Mouse (Mus musculus) myocyte (in vitro differentiated cells): ENCODE data around the gene Adal.

Source experiments
- E2F4 ChIP-seq: IDR thresholded peaks from one replicate; pipeline ENCODE4 v1.6.1; 2011; ENCODE audit warnings: mild to moderate bottlenecking, control low read depth, moderate library complexity; ENCODE audit not compliant: insufficient read depth
- MAX ChIP-seq: IDR thresholded peaks from one replicate; pipeline ENCODE4 v1.6.1; 2011; ENCODE audit warnings: low read depth, mild to moderate bottlenecking, control low read depth
- POLR2A ChIP-seq: IDR thresholded peaks from one replicate; pipeline ENCODE4 v1.6.1; 2011; ENCODE audit warnings: low read depth, mild to moderate bottlenecking, control low read depth, moderate library complexity; ENCODE audit not compliant: insufficient read length
- POLR2AphosphoS2 ChIP-seq: IDR thresholded peaks from one replicate; pipeline ENCODE4 v1.6.1; 2011; ENCODE audit warnings: low read depth, control low read depth; ENCODE audit not compliant: insufficient read length
- TCF3 ChIP-seq: IDR thresholded peaks from one replicate; pipeline ENCODE4 v1.6.1; 2011; ENCODE audit warnings: low read depth, control low read depth; ENCODE audit not compliant: insufficient read length
- USF1 ChIP-seq: IDR thresholded peaks from one replicate; pipeline ENCODE4 v1.6.1; 2011; ENCODE audit warnings: low read depth, mild to moderate bottlenecking, control low read depth, moderate library complexity

- peak; percentile 77 for TF ChIP-seq POLR2A
- TF ChIP-seq TCF3 = no peak
- no peak for TF ChIP-seq E2F4
- peak; percentile 91 for TF ChIP-seq POLR2AphosphoS2
- no peak for TF ChIP-seq USF1
- no peak for TF ChIP-seq MAX
These were observed at the start of gene Adal, which contains the start of gene Lcmt2 for GRCm38 (mm10) chr2:121140018-121140882.
